14 mouse cellular contexts compared by ENCODE assay signal in the genomic region with DNA sequence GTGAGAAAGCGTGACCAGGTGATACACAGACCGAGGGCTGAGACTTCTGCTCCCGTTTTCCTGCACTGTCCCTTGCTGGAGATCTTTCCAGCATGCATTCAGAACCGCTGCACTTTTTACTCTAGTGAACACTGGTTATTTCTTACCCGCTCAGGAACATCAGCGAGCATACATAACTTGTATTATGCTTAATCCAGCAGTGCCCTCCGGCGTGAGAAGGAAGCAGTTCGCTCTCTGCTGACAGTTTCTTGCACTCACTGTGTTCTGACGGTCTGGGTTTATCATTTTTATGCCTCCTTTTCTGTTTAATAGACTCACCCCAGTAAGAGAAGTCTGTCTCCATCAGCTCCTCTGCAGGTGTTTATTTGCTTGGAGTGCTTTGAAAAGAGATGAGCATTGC.
DNase-seq lines count a peak whose midpoint lies in the region; ATAC-seq and TF ChIP-seq lines count a peak whose summit lies in the region.
"Had no signal": no experiment of that assay in that cellular context is flagged by ENCODE, and none has a peak within 500 bp of the region (broad histone marks: within the 10 kb centered on the region; RNA-seq: fewer than 3 reads in every experiment).

No protein-coding gene starts in this region.

- no peak overlapping the region for H3K4me2 ChIP-seq in forebrain, postnatal 0 days (ENCODE audit: low read depth)
- no peak overlapping the region for H3K4me2 ChIP-seq in forebrain, embryonic 11.5 days (ENCODE audit: low read depth, low read length, severe bottlenecking)
- no peak overlapping the region for H3K4me2 ChIP-seq in neural tube, embryonic 14.5 days (ENCODE audit: low read depth, low read length)
- H3K4me2 ChIP-seq: embryonic facial prominence, embryonic 12.5 days; hindbrain, embryonic 13.5 days; limb, embryonic 15.5 days had no signal

- ATAC-seq in forebrain, postnatal 0 days = peak; percentile 49; the same call in 1 of the 2 replicates
- ATAC-seq in forebrain, embryonic 11.5 days (replicated peaks; ENCODE audit: low FRiP score) = no peak
- no peak for ATAC-seq in neural tube, embryonic 14.5 days (ENCODE audit: low read depth)
- ATAC-seq in G1E (ENCODE audit: extremely low read depth, insufficient number of reproducible peaks, low FRiP score, poor library complexity, severe bottlenecking) = peak; percentile 47; the same call in 1 of the 2 replicates

- no peak overlapping the region for H3K4me3 ChIP-seq in forebrain, postnatal 0 days (ENCODE audit: low read depth, low read length)
- no peak overlapping the region for H3K4me3 ChIP-seq in forebrain, embryonic 11.5 days (ENCODE audit: low read depth, low read length)
- H3K4me3 ChIP-seq in liver, adult 2 months (ENCODE audit: insufficient read depth, low read depth, low read length) = no peak overlapping the region
- no peak overlapping the region for H3K4me3 ChIP-seq in neural tube, embryonic 14.5 days (ENCODE audit: low read depth, low read length)
- no peak overlapping the region for H3K4me3 ChIP-seq in G1E (ENCODE audit: low read depth, low read length)
- H3K4me3 ChIP-seq: embryonic facial prominence, embryonic 12.5 days; heart, embryonic 10.5 days; hindbrain, embryonic 13.5 days; limb, embryonic 15.5 days had no signal

- H3K27me3 ChIP-seq in forebrain, postnatal 0 days (ENCODE audit: insufficient read depth, low read length) = no peaks in the 10 kb centered on the region
- no peaks in the 10 kb centered on the region for H3K27me3 ChIP-seq in forebrain, embryonic 11.5 days (ENCODE audit: control insufficient read depth, insufficient read depth, low read length)
- peaks cover 4% of the 10 kb centered on the region; the same call in 1 of the 2 replicates for H3K27me3 ChIP-seq in liver, adult 2 months (ENCODE audit: control insufficient read depth, insufficient read depth, low read length)
- no peaks in the 10 kb centered on the region for H3K27me3 ChIP-seq in neural tube, embryonic 14.5 days (ENCODE audit: control insufficient read depth, insufficient read depth, low read length)
- peaks cover 13% of the 10 kb centered on the region; the same call in 1 of the 2 replicates for H3K27me3 ChIP-seq in G1E (ENCODE audit: insufficient read depth, low read length)
- H3K27me3 ChIP-seq: embryonic facial prominence, embryonic 12.5 days; hindbrain, embryonic 13.5 days; limb, embryonic 15.5 days had no signal

- 0 out of 2 replicates have a peak, but pooled peaks cover 1% of the 10 kb centered on the region for H3K4me1 ChIP-seq in forebrain, postnatal 0 days (ENCODE audit: insufficient read depth)
- H3K4me1 ChIP-seq in forebrain, embryonic 11.5 days (replicated peaks; ENCODE audit: control insufficient read depth, insufficient read depth, low read length) = peaks cover 6% of the 10 kb centered on the region; the same call in 1 of the 2 replicates
- no peaks in the 10 kb centered on the region for H3K4me1 ChIP-seq in liver, adult 2 months (ENCODE audit: control insufficient read depth, insufficient read depth, low read length)
- H3K4me1 ChIP-seq in neural tube, embryonic 14.5 days (ENCODE audit: control insufficient read depth, insufficient read depth, low read length) = peaks cover 16% of the 10 kb centered on the region
- peaks cover 10% of the 10 kb centered on the region for H3K4me1 ChIP-seq in G1E (ENCODE audit: insufficient read depth, low read depth, low read length)

- H3K9me3 ChIP-seq in forebrain, postnatal 0 days (ENCODE audit: low read length) = no peaks in the 10 kb centered on the region
- no peaks in the 10 kb centered on the region for H3K9me3 ChIP-seq in forebrain, embryonic 11.5 days (ENCODE audit: control insufficient read depth, low read length)
- H3K9me3 ChIP-seq in neural tube, embryonic 14.5 days (ENCODE audit: control insufficient read depth, low read length) = no peaks in the 10 kb centered on the region
- H3K9me3 ChIP-seq in G1E (replicated peaks) = 0 out of 2 replicates have a peak, but pooled peaks cover 2% of the 10 kb centered on the region
- H3K9me3 ChIP-seq: embryonic facial prominence, embryonic 12.5 days; heart, embryonic 10.5 days; hindbrain, embryonic 13.5 days; limb, embryonic 15.5 days had no signal

- no peak for DNase-seq in forebrain, postnatal 0 days
- DNase-seq in forebrain, embryonic 11.5 days (ENCODE audit: low spot score) = no peak
- DNase-seq in liver, adult 2 months (ENCODE audit: extremely low read depth, low read depth, low spot score) = no peak
- DNase-seq in liver = no peak
- DNase-seq in neural tube, embryonic 10.5 days (ENCODE audit: extremely low spot score, low spot score) = no peak
- no peak for DNase-seq in G1E (ENCODE audit: low spot score)
- no peak for DNase-seq in cerebellum, adult 18-20 months
- DNase-seq: heart, postnatal 10 days; lung, adult 2 months had no signal

- TF ChIP-seq CTCF in forebrain, postnatal 0 days (IDR thresholded peaks at IDR 0.05; ENCODE audit: low read depth) = no peak; the same call in 1 of the 2 replicates
- 0 out of 2 replicates have a peak, but pooled peaks have one; percentile 9 for TF ChIP-seq CTCF in liver, adult 2 months (IDR thresholded peaks at IDR 0.05; ENCODE audit: low read depth, low read length)
- no peak for TF ChIP-seq CTCF in G1E (IDR thresholded peaks at IDR 0.05; ENCODE audit: low read depth, low read length)

- no peak overlapping the region for H3K9ac ChIP-seq in forebrain, postnatal 0 days
- H3K9ac ChIP-seq in forebrain, embryonic 11.5 days (ENCODE audit: low read length) = no peak overlapping the region
- no peak overlapping the region for H3K9ac ChIP-seq in liver, adult 2 months (ENCODE audit: low read depth, low read length)
- no peak overlapping the region for H3K9ac ChIP-seq in neural tube, embryonic 14.5 days (replicated peaks; ENCODE audit: low read depth, low read length)
- H3K9ac ChIP-seq: embryonic facial prominence, embryonic 12.5 days; hindbrain, embryonic 13.5 days; limb, embryonic 15.5 days had no signal

- H3K27ac ChIP-seq in forebrain, postnatal 0 days (ENCODE audit: low read depth, low read length) = no peak overlapping the region
- H3K27ac ChIP-seq in forebrain, embryonic 11.5 days (ENCODE audit: low read depth, low read length) = no peak overlapping the region
- no peak overlapping the region for H3K27ac ChIP-seq in liver, adult 2 months (replicated peaks; ENCODE audit: insufficient read depth, low read depth, low read length)
- H3K27ac ChIP-seq in neural tube, embryonic 14.5 days (ENCODE audit: low read depth, low read length) = peak overlapping the region; percentile 8; the same call in 1 of the 2 replicates
- H3K27ac ChIP-seq: embryonic facial prominence, embryonic 12.5 days; heart, embryonic 10.5 days; hindbrain, embryonic 13.5 days; limb, embryonic 15.5 days had no signal

- H3K36me3 ChIP-seq in forebrain, postnatal 0 days (ENCODE audit: insufficient read depth) = no peaks in the 10 kb centered on the region
- H3K36me3 ChIP-seq in forebrain, embryonic 11.5 days (ENCODE audit: control insufficient read depth, insufficient read depth, low read length) = no peaks in the 10 kb centered on the region
- H3K36me3 ChIP-seq in liver, adult 2 months (ENCODE audit: control insufficient read depth, insufficient read depth, low read length) = no peaks in the 10 kb centered on the region
- H3K36me3 ChIP-seq in neural tube, embryonic 14.5 days (ENCODE audit: control insufficient read depth, insufficient read depth, low read length) = no peaks in the 10 kb centered on the region
- no peaks in the 10 kb centered on the region for H3K36me3 ChIP-seq in G1E (replicated peaks)
- H3K36me3 ChIP-seq: embryonic facial prominence, embryonic 12.5 days; heart, embryonic 10.5 days; hindbrain, embryonic 13.5 days; limb, embryonic 15.5 days had no signal

- WGBS in forebrain, postnatal 0 days = 64% methylated on average over 10 of the region's 10 CpGs
- WGBS in forebrain, embryonic 11.5 days = 85% methylated on average over 10 of the region's 10 CpGs
- 78% methylated on average over 10 of the region's 10 CpGs for WGBS in liver, adult 2 months
- 74% methylated on average over 10 of the region's 10 CpGs for WGBS in neural tube, embryonic 14.5 days

- no peaks in the 10 kb centered on the region for H3K79me2 ChIP-seq in liver, adult 2 months (ENCODE audit: control insufficient read depth, insufficient read depth, low read length)

- TF ChIP-seq POLR2A in liver, adult 2 months (IDR thresholded peaks at IDR 0.05; ENCODE audit: extremely low read depth, insufficient read depth, low read length) = no peak

Comparison
In these comparisons a context has a peak if more than half of its experiments do, and no peak if none do; other contexts are left out.
1. ATAC-seq: peak in forebrain, postnatal 0 days (single experiment) and G1E (single experiment); none in forebrain, embryonic 11.5 days (single experiment) and neural tube, embryonic 14.5 days (single experiment).